Mouse (Mus musculus): ENCODE results near the gene Gm13040. TPM values are rescaled to one million over a fixed set of nuclear protein-coding genes. Genes with fewer than 3 reads are reported as not detected.
"Not testable (repeated sequence)": the region's sequence is repeated elsewhere in the genome, so short reads cannot be mapped to it uniquely, and the experiment has no call there.

Gene Gm13040
- 1.4 TPM in 1 of 2 replicates, not detected in the other for total RNA-seq (2012; rRNA removed)

- H3K36me3 ChIP-seq (ENCODE audit: control insufficient read depth, insufficient read depth, low read length, poor library complexity, severe bottlenecking); H3K4me1 ChIP-seq (ENCODE audit: control insufficient read depth in 2 of 2, insufficient read depth in 2 of 2, low read length in 2 of 2, poor library complexity in 1 of 2); in situ Hi-C loops (cut with MboI; ENCODE audit: low sequenced_read_pairs in 2 of 2, unreplicated experiment in 2 of 2); H3K9ac ChIP-seq (ENCODE audit: insufficient read depth, low read depth, low read length, poor library complexity, severe bottlenecking); DNase-seq (ENCODE audit: low read depth, low spot score); H3K9me3 ChIP-seq (ENCODE audit: control insufficient read depth, insufficient read depth, low read depth, low read length); H3K27ac ChIP-seq (ENCODE audit: insufficient read depth, low read depth, low read length, poor library complexity, severe bottlenecking); H3K4me3 ChIP-seq (ENCODE audit: insufficient read depth in 1 of 2, low read depth in 1 of 2, low read length in 2 of 2, poor library complexity in 1 of 2, severe bottlenecking in 1 of 2): not testable (repeated sequence)
Measured at GRCm38 (mm10) chr4:143535654-143536053, at the start of gene Gm13040. Gene Gm13040, plus strand, starts transcription at chr4:143535954.

- Histone ChIP-seq H3K9ac (ENCODE audit: insufficient read depth, low read depth, low read length, poor library complexity, severe bottlenecking) (no peak within 1 kb of the TSS), H3K4me3 (ENCODE audit: insufficient read depth in 1 of 2, low read depth in 1 of 2, low read length in 2 of 2, poor library complexity in 1 of 2, severe bottlenecking in 1 of 2) (no peak within 1 kb of the TSS), H3K36me3 (ENCODE audit: control insufficient read depth, insufficient read depth, low read length, poor library complexity, severe bottlenecking) (no peaks in the 10 kb centered on the region), H3K9me3 (ENCODE audit: control insufficient read depth, insufficient read depth, low read depth, low read length) (no peaks in the 10 kb centered on the region), H3K4me1 (ENCODE audit: control insufficient read depth in 2 of 2, insufficient read depth in 2 of 2, low read length in 2 of 2, poor library complexity in 1 of 2) (no peaks in the 10 kb centered on the region), H3K27ac (ENCODE audit: insufficient read depth, low read depth, low read length, poor library complexity, severe bottlenecking) (no peak within 1 kb of the TSS)
- no peak for DNase-seq (ENCODE audit: low read depth, low spot score)
- TF ChIP-seq CHD2 (IDR thresholded peaks at IDR 0.05; ENCODE audit: low read depth, low read length): no peak
- TF ChIP-seq MAFK (IDR thresholded peaks at IDR 0.05; ENCODE audit: insufficient read depth, low read depth, low read length): no peak
- TF ChIP-seq HCFC1 (IDR thresholded peaks at IDR 0.05; ENCODE audit: borderline replicate concordance, insufficient read depth, low read length): no peak
- no peak for TF ChIP-seq ZC3H11A (IDR thresholded peaks at IDR 0.05; ENCODE audit: borderline replicate concordance, low read depth, low read length)
- TF ChIP-seq ZNF384 (IDR thresholded peaks at IDR 0.05; ENCODE audit: low read depth, low read length): no peak
- in situ Hi-C loops (cut with MboI; ENCODE audit: low sequenced_read_pairs in 2 of 2, unreplicated experiment in 2 of 2): no loop called here
Measured at GRCm38 (mm10) chr4:143511043-143511442, 24.7 kb upstream of the Gm13040 start, which contains the start of gene Gm13043. Gene Gm13043, plus strand, starts transcription at chr4:143511343.

- H3K4me3 ChIP-seq (ENCODE audit: insufficient read depth in 1 of 2, low read depth in 1 of 2, low read length in 2 of 2, poor library complexity in 1 of 2, severe bottlenecking in 1 of 2); H3K4me1 ChIP-seq (ENCODE audit: control insufficient read depth in 2 of 2, insufficient read depth in 2 of 2, low read length in 2 of 2, poor library complexity in 1 of 2); DNase-seq (ENCODE audit: low read depth, low spot score); H3K9me3 ChIP-seq (ENCODE audit: control insufficient read depth, insufficient read depth, low read depth, low read length); in situ Hi-C loops (cut with MboI; ENCODE audit: low sequenced_read_pairs in 2 of 2, unreplicated experiment in 2 of 2); H3K36me3 ChIP-seq (ENCODE audit: control insufficient read depth, insufficient read depth, low read length, poor library complexity, severe bottlenecking); H3K9ac ChIP-seq (ENCODE audit: insufficient read depth, low read depth, low read length, poor library complexity, severe bottlenecking); H3K27ac ChIP-seq (ENCODE audit: insufficient read depth, low read depth, low read length, poor library complexity, severe bottlenecking): not testable (repeated sequence)
Measured at GRCm38 (mm10) chr4:143551400-143551799, 15.6 kb downstream of the Gm13040 start, which contains the start of the genes BC080695 and Gm13057. Gene BC080695, plus strand, starts transcription at chr4:143551700. Gene Gm13057, plus strand, starts transcription at chr4:143551709.

Other genes starting within 250 kb of the Gm13040 start
- gene Pdpn, start 236.4 kb upstream of the Gm13040 start, total RNA-seq (2012; rRNA removed): 21.7 and 27.4 TPM in 2 replicates
- 0.22 and 0.32 TPM in 2 replicates for gene Lrrc38, start 186.2 kb upstream of the Gm13040 start, total RNA-seq (2012; rRNA removed)
- 1.8 and 2.0 TPM in 2 replicates for gene Pramel1, start 141.5 kb upstream of the Gm13040 start, total RNA-seq (2012; rRNA removed)
- gene Pramef8, start 123.5 kb upstream of the Gm13040 start, total RNA-seq (2012; rRNA removed): 33.3 and 36.8 TPM in 2 replicates
- gene Oog4, start 85.6 kb upstream of the Gm13040 start, total RNA-seq (2012; rRNA removed): not detected in 2 replicates
- gene Gm13043, start 24.6 kb upstream of the Gm13040 start, total RNA-seq (2012; rRNA removed): 0.37 and 1.3 TPM in 2 replicates
- 1.5 and 1.6 TPM in 2 replicates for gene BC080695, start 15.7 kb downstream of the Gm13040 start, total RNA-seq (2012; rRNA removed)
- gene Gm13057, start 15.8 kb downstream of the Gm13040 start, total RNA-seq (2012; rRNA removed): not detected in 2 replicates
- 0.42 and 0.67 TPM in 2 replicates for gene Gm13083, start 79.0 kb downstream of the Gm13040 start, total RNA-seq (2012; rRNA removed)
- gene Gm13088, start 121.3 kb downstream of the Gm13040 start, total RNA-seq (2012; rRNA removed): not detected in 2 replicates
- gene Gm13089, start 166.8 kb downstream of the Gm13040 start, total RNA-seq (2012; rRNA removed): not detected in 2 replicates
- gene Gm13078, start 183.5 kb downstream of the Gm13040 start, total RNA-seq (2012; rRNA removed): 0.90 and 1.2 TPM in 2 replicates

Measured in ES-E14 (cell line).